Mouse (Mus musculus) small intestine, adult 2 months (tissue): ENCODE data around the gene Fzr1.

ENCODE experiments used
- CTCF ChIP-seq: fragments of 200-500 bp; IDR thresholded peaks from 2 replicates; pipeline ENCODE4 v1.5.1; 2012; ENCODE audit warnings: low read depth, mild to moderate bottlenecking, control low read depth, inconsistent platforms, low read length, moderate library complexity, mixed read lengths; ENCODE audit not compliant: insufficient replicate concordance, insufficient read length; ENCODE audit errors: extremely low read depth
- POLR2A ChIP-seq: fragments of 200-500 bp; IDR thresholded peaks from 2 replicates; pipeline ENCODE4 v1.6.1; 2012; ENCODE audit warnings: low read depth, mild to moderate bottlenecking, control low read depth, inconsistent platforms, low read length, moderate library complexity

GRCm38 (mm10) chr10:81401521-81402226, 23.4 kb upstream of the Fzr1 start:
- no peak for TF ChIP-seq CTCF
- no peak for TF ChIP-seq POLR2A
